Mouse (Mus musculus) cerebellum, postnatal 10 days (tissue): ENCODE results near the gene Fmnl3.

Experiments used
- DNase-seq, 2 experiments: peaks; one replicate each; pipeline ENCODE4 v3.0.0; 2021; ENCODE audit warnings: mixed read lengths in 2 of 2

Fmnl3 gene

GRCm38 (mm10) chr15:99370259-99370691 lies at the start of gene Fmnl3:
Gene Fmnl3, minus strand, starts transcription at chr15:99370482.
- DNase-seq, result peak; percentile 99 to 100

GRCm38 (mm10) chr15:99417692-99418271 lies 47.5 kb upstream of the Fmnl3 start:
- DNase-seq, result no peak

- no peak for DNase-seq
Measured at GRCm38 (mm10) chr15:99416957-99417356, 46.7 kb upstream of the Fmnl3 start.

GRCm38 (mm10) chr15:99416348-99416882 lies 46.1 kb upstream of the Fmnl3 start:
- peak; percentile 94 to 97 for DNase-seq

- DNase-seq, result peak; percentile 78 to 88
Measured at GRCm38 (mm10) chr15:99415793-99416192, 45.5 kb upstream of the Fmnl3 start.

- no peak for DNase-seq
Measured at GRCm38 (mm10) chr15:99411747-99412146, 41.5 kb upstream of the Fmnl3 start.

GRCm38 (mm10) chr15:99408845-99409244 lies 38.6 kb upstream of the Fmnl3 start:
- DNase-seq, result no peak

GRCm38 (mm10) chr15:99406986-99407570 lies 36.8 kb upstream of the Fmnl3 start:
- no peak for DNase-seq

GRCm38 (mm10) chr15:99405150-99405549 lies 34.9 kb upstream of the Fmnl3 start:
- DNase-seq, result peak in 1 of 2 experiments; percentile 25

- no peak for DNase-seq
Measured at GRCm38 (mm10) chr15:99403159-99403889, 33.0 kb upstream of the Fmnl3 start.

GRCm38 (mm10) chr15:99400602-99401001 lies 30.3 kb upstream of the Fmnl3 start:
- no peak for DNase-seq

- DNase-seq, result no peak
Measured at GRCm38 (mm10) chr15:99399503-99400245, 29.4 kb upstream of the Fmnl3 start.

GRCm38 (mm10) chr15:99397622-99398021 lies 27.3 kb upstream of the Fmnl3 start:
- DNase-seq, result no peak

- no peak for DNase-seq
Measured at GRCm38 (mm10) chr15:99396875-99397274, 26.6 kb upstream of the Fmnl3 start.

GRCm38 (mm10) chr15:99396462-99396861 lies 26.2 kb upstream of the Fmnl3 start:
- no peak for DNase-seq

- DNase-seq, result peak; percentile 68 to 80
Measured at GRCm38 (mm10) chr15:99393386-99394252, 23.3 kb upstream of the Fmnl3 start.

GRCm38 (mm10) chr15:99392486-99393385 lies 22.5 kb upstream of the Fmnl3 start, which contains the start of gene Tmbim6:
Gene Tmbim6, plus strand, starts transcription at chr15:99392882.
- peak; percentile 99 to 100 for DNase-seq

GRCm38 (mm10) chr15:99391975-99392374 lies 21.7 kb upstream of the Fmnl3 start:
- DNase-seq, result no peak

GRCm38 (mm10) chr15:99390472-99391401 lies 20.5 kb upstream of the Fmnl3 start:
- DNase-seq, result no peak

GRCm38 (mm10) chr15:99387976-99388375 lies 17.7 kb upstream of the Fmnl3 start:
- DNase-seq, result no peak
